Mouse (Mus musculus) monocyte, adult 5-6 weeks (primary cell): ENCODE results near the gene Birc6. TPM values are rescaled to one million over a fixed set of nuclear protein-coding genes. Genes with fewer than 3 reads are reported as not detected.

Source experiments
- ATAC-seq: fragments of 153-309, 156-312 bp; replicated peaks from 2 replicates; pipeline ENCODE4 v1.8.0; 2017; ENCODE audit warnings: mild to moderate bottlenecking; ENCODE audit not compliant: low TSS enrichment, insufficient number of reproducible peaks, severe bottlenecking, poor library complexity, low FRiP score
- total RNA-seq: library from RNA; stranded (forward); fragments of 200-1000, 200-491, 200-594 nt; gene quantifications from 3 replicates; pipeline ENCODE4 v1.2.3, GENCODE M21; 2017

Birc6 gene
- total RNA-seq, 1 experiment from 2014 or later: 222 TPM

DNA sequence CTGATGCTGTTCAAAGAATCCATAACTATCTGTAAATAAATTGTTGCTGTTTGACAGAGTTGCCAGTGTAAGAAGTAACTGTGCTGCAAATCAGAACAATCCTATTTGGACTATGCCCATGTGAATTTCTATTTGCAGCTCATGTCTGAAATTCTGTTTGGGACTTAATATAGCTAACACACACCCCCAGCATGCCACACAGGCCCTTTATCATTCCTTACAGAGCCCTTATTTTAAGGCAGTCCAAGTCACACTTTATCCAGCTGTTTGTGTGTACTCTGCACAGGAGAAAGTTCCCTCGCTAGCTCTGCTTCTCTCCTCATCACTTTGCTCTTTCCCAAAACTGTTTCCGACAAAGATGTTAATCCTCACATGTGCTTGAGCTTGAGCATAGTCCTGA is 15.5 kb downstream of the Birc6 start:
- ATAC-seq: no peak

DNA sequence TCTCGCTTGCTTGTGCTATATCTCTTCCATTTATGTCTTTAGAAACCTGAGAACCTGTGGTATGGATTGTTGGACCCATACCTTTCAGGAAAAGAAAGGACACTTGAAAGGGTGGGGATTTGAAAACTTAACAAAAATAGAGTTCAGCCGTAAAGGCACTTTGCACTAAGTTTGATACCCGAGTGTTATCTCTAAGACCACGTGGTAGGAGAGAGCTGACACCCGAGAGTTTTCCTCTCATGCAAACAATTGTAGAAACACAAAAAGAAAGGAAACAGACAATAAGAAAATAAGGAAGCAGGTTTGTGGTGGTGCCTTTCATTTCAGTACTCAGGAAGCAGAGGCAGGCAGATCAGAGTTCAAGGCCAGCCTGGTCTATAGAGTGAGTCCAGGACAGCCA is 26.0 kb downstream of the Birc6 start:
- ATAC-seq: no peak

DNA sequence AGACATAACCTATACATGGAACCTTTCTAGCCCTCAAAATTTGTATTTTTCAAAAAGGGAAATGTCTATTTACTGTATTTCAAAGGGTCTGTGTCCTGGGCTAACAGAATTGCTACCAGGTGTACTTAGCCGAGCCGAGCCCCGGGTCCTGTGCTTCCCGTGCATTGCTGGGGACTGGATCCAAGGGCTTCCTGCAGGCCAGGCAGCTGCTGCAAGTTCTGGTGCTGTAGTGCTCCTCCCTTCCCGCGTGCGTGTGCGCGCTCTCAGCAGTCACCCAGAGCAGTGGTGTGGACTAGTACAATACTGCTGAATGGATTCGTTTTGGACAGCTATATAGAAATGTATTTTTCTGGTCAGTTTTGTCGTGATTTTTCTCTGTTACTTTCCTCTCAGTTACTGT is 31.8 kb downstream of the Birc6 start:
- no peak for ATAC-seq

DNA sequence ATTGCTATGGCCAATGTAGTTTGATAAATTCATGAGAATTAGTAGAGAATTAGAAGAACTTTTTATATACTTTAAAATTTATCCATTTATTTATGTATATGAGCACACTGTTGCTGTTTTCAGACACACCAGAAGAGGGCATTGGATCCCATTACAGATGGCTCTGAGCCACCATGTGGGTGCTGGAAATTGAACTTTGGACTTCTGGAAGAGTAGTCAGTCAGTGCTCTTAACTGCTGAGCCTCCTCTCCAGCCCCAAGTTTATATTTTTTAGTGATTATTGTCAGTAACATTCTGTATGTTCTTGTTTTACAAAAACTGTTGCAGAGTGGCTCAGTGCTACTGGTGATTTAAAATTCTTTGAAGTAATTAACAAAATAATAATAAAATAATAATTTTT is 36.1 kb downstream of the Birc6 start:
- ATAC-seq: no peak

DNA sequence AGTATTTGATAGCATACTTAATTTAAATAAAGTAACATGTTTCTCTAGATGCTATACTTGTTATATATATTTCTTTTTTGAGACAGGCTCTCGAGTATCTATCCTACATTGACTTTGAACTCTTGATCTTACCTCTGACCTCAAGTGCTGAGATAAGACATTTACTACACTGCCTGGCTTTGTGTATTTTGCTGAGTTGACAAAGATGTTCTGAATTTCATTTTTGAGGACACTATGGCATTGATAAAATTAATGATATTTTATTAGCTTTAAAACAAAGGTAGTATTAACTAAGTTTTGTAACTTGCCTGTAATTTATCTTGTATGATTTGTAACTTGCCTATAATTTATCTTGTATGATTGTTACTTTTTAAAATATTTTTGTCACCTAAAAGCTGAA is 41.1 kb downstream of the Birc6 start:
- no peak for ATAC-seq

DNA sequence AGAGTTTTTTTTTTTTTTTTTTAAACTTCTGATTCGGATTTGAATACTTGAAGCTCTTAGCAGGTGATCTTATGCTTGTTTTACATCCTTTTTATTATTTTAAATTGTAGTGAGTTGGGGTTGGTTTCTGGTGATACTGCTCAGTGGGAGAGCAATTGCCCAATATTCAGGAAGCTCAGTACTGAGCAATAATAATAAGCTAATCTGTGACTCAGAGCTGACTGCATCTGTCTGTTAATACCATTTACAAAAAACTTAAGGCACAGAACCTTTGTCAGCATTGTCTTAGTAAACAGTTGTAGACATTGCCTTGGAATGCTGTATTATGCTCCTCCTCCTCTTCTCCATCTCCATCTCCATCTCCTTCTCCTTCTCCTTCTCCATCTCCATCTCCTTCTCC is 42.5 kb downstream of the Birc6 start:
- no peak for ATAC-seq

DNA sequence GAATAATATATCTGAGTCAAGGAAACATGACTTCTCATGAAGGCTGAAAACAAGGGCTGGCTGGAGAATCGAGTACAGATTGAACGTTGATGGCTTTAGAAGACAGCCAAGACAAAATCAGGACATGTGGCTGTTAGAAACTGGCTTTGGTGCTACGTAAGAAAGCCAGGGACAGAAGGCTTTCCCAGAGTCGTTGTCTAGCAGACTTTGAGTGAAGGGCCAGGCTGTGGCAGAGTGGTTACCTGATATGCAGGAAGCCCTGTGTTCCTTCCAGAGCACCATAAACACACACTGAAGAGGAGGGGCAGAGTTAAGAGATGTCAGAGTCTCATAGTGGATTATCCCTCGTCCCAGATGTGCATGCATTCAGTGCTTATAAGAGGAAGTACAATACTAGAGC is 49.1 kb downstream of the Birc6 start:
- ATAC-seq: no peak

DNA sequence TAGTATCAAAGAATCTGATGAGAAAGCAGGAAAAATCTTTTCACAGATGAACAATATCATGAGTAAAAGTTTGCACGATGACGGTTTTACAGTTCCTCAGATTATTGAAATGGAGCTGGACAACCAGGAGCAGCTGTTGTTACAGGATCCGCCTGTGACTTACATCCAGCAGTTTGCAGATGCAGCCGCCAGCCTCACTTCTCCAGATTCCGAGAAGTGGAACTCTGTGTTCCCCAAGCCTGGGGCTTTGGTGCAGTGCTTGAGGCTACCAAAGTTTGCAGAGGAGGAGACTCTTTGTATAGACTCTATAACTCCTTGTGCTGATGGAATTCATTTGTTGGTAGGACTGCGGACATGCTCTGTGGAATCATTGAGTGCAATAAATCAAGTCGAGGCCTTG is 51.5 kb downstream of the Birc6 start:
- ATAC-seq: no peak

DNA sequence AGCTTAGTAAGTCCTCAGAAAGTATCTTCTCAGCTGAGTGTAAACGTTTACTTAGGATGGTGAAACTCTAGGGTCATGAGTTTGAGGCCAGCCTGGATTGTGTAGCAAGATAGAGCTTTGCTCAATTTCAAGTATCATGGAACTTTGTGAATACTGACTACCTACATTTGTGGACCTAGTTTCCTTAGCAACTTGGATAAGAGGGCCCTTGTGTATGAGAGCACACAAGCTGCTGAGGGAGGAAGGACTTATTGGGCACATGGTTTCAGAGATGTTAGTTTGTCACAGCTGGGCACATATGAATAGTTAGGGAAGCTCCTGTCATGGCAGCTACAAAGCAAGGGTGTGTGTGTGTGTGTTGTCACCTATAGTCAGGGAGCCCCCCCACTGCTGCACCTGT is 52.6 kb downstream of the Birc6 start:
- ATAC-seq: no peak

DNA sequence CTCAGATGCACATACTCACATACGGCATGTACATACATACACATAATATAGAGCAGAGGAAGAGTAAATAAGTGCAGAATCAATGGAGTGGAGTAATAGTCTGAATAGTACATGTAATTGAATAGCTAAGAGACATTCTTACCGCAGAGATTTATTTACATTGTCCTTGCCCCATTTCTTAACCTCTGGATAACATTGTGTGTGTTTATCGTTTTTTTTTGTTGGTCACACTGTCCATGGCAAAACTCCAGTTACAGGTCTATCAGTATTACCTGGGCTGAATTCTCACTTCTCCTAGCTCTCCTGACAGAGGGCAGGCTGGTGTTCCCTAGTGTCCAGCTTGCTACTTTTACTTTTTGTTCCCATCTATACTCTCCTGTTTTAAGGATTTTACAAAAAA is 58.7 kb downstream of the Birc6 start:
- no peak for ATAC-seq

DNA sequence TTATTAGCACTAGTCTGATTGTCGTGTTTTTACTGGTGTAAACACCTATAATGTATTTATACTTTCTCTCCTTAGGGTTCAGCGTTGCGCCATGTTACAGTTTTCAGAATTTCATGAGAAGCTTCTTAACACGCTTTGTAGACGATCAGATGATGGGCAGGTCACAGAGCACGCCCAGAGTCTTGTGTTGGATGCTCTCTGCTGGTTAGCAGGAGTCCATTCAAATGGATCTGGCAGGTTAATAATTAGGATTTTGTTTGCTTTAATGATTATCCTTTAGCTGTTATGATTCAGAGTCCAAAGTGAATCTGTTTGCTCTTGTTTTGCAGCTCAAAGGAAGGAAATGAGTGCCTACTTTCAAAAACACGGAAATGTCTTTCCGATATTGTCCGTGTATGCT is 70.8 kb downstream of the Birc6 start:
- no peak for ATAC-seq

DNA sequence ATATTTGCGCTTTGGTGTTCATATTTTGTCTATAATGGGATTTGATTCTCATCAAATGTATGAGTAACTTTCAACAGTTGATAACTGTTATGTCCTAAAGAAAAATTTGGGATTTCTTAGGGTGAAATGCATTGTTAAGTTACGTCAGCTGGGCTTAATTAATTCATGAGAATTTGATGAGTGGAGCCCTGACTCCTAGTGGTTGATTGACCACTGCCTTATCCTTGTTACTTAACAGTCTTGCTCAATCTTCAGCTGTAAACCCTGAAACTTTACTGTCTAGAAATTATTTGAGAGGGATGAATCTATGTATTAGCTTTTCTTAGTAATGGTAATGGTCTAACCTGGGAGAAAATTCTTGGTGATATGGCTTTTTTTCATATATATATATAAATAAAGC is 71.3 kb downstream of the Birc6 start:
- no peak for ATAC-seq

DNA sequence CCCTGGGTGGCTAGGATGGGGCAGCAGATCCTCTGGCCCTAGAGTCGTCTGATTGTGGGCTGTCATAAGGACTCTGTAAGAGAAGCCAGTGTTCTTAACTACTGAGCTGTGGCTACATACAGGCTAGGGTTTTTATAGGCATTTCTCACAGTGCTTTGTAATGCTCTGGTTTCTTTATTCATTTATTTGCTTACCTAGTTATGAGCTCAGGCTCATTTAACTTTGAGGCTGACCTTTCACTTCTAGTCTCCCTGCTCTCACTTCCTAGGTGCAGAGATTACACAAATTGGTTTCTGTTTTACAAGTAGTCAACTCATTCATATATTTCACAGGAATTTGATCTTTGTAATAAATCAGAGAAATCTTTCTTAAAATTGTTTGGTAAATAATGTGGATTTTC is 73.1 kb downstream of the Birc6 start:
- ATAC-seq: peak; percentile 66

DNA sequence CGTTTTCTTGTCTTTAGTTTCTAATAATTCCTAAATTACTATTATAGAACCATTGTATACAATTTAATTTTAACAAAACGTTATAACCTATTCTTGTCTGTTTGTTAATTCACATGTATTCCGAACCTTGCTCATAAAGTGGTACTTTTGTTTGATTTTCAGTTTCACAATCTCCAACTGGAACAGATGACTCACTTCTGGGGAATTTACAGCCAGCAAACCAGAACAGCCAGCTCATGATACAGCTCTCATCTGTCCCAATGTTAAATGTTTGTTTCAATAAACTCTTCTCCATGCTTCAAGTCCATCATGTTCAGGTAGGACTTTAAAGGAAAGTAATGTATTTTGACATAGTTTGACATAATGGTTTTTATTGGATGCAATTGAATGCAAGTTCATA is 102.7 kb downstream of the Birc6 start:
- no peak for ATAC-seq

DNA sequence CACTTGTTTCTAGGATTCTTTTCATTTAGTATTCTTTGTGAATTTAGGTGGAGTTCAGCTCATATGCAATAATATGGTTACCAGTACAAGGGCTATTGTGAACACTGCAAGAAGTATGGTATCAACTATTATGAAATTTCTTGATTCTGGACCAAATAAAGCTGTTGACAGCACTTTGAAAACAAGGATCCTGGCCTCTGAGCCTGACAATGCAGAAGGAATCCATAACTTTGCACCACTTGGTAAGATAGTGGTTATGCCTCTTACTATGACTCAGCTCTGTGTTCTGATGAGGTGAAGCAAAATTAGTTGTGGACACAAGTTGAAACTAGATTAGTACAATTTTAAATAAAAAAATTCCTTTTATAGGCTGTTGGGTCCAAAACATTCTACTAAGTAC is 114.3 kb downstream of the Birc6 start:
- ATAC-seq: no peak

DNA sequence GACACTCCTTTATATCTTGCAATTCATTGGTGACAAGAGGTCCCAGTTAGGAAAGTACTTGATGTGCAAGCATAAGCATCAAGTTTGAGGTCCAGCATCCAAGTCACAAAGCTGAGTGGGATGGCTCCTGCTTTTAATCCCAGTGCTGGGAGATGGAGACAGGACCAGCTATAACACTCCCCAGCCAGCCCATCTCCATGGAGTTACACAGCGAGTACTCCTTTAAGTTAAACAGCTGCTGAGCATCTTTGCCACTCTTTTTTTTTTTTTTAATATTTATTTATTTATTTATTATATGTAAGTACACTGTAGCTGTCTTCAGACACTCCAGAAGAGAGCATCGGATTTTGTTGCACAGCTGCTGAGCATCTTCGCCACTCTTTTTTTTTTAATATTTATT is 130.3 kb downstream of the Birc6 start:
- ATAC-seq: no peak

DNA sequence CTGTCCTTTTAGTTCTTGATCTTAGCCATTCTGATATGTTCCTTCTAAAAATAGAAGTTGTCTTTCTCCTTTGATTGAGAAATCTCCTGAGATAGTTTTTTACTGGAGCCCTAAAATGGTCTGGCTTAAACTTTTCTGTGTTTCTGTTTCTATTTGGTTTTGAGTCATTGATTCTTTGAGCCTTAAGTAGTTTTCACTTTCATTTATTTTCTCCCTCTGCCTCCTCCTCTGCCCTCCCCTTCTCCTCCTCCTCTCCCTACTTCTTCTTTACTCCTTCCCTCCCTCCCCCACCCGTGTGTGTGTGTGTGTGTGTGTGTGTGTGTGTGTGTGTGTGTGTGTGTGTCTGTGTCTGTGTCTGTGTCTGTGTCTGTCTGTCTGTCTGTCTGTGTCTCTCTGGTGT is 139.9 kb downstream of the Birc6 start:
- no peak for ATAC-seq

DNA sequence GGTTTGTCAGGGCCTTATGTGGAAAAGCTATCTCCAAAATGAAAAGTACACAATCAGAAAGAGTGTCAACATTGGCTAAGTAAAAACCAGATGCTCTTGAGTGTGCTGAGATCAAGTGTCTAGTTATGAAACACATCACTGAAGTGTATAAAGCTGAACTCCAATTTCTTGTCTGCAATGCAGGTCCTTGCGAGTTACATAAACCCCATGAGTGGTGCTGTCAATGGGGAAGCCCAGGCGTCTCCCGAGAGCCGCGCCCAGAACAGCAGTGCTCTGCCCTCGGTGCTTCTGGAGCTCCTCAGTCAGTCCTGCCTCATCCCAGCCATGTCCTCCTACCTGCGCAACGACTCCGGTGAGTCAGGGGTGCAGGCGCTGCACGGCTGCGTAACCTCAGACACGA is 141.9 kb downstream of the Birc6 start:
- no peak for ATAC-seq

DNA sequence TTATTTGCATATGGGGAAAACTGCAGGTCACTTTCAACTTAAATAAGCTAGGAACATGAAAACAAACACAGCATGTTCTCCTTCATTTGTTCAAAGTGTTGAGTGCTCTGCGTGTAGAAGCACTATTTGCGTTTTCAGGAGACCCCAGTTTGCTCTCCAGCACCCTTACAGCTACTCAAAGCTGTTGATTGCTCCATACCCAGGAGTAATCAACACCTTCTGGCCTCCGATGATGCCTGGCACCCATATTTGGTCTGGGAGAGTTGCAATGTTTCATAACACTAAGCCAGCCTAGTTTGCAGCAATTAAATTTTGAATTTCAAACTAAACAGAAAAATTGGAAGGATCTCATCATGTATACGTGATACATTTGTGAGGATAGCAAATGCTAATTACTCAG is 144.4 kb downstream of the Birc6 start:
- ATAC-seq: no peak

DNA sequence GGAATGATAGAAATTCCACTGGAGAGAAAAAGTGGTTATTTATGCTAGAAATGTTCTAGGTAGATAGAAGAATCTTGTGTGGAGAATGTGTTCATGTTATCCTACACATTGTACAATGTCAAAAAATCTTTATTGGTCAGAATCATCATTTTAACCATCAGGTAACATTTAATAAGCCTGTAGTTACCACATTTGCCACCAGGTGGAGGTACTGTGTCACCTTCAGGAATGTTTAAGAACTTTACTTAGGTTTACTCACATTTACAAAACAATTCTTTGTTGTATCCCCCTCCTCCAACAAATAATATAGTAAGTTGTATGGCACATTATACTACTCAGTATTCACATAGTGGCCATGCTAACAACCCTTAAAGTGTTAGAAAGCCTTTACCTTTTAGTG is 145.2 kb downstream of the Birc6 start:
- 0 out of 2 replicates have a peak, but pooled peaks have one; percentile 53 for ATAC-seq

DNA sequence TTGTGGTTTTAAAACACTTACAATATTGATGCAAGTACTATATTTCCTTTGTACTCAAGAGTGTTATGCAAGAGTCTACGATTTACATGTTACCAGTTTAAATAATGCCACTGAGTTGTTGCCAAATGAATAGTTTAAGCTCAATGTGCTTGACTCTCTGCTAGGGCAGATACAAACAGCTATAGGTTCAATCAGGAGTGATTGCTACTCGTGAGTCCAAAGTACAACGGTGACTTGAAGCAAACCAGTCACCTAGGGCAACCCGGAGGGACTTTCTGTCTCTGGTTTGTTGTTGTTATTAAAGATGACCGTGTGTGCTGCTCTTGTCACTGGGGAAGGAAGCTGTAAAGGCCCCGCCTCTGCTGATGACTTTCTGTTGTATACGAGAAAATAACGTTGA is 150.0 kb downstream of the Birc6 start:
- ATAC-seq: no peak

DNA sequence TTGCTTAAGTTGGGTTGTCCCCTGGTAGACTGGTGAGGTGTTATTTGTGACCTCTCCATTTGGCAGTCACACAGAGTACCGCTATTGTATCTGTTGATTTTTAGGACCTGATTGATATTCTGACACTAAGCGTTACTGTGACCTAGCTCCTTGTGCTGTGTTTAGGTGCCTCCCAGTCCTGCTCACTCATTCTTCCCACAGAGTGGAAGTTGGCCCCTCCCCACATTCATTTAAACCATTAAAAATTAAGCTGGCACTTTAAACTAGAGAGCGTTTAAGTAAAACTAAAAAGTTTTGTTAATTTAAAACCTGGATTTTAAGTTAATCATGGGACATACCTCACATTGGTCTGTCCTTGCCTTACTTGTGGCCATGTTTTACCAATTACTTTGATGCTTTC is 156.8 kb downstream of the Birc6 start:
- ATAC-seq: no peak
